Mouse (Mus musculus) embryo, embryonic 11.5 days (tissue): Measurements from ENCODE around the gene Lss.

Source experiments
- DNase-seq: peaks from one replicate; pipeline ENCODE4 v3.0.0-alpha.2; 2012; ENCODE audit warnings: low read depth, low spot score

Gene Lss

GRCm38 (mm10) chr10:76561972-76562371 is 30.6 kb downstream of the Lss start, which contains the start of gene Spatc1l:
TSS of gene Spatc1l (plus strand) at chr10:76562272.
- no peak for DNase-seq

GRCm38 (mm10) chr10:76569996-76570685 is 38.8 kb downstream of the Lss start:
- no peak for DNase-seq

GRCm38 (mm10) chr10:76571070-76571469 is 39.7 kb downstream of the Lss start:
- no peak for DNase-seq

GRCm38 (mm10) chr10:76572151-76572550 is 40.8 kb downstream of the Lss start:
- no peak for DNase-seq

GRCm38 (mm10) chr10:76575374-76575773 is 44.0 kb downstream of the Lss start, which contains the start of gene Ftcd:
TSS of gene Ftcd (plus strand) at chr10:76575648.
- no peak for DNase-seq

GRCm38 (mm10) chr10:76576920-76577319 is 45.5 kb downstream of the Lss start:
- DNase-seq = no peak

GRCm38 (mm10) chr10:76584138-76584537 is 52.8 kb downstream of the Lss start:
- no peak for DNase-seq

GRCm38 (mm10) chr10:76586190-76586589 is 54.8 kb downstream of the Lss start:
- DNase-seq = no peak

- DNase-seq = no peak
Observed at GRCm38 (mm10) chr10:76590197-76590596, 58.8 kb downstream of the Lss start.

GRCm38 (mm10) chr10:76596338-76596737 is 65.0 kb downstream of the Lss start:
- no peak for DNase-seq

- no peak for DNase-seq
Observed at GRCm38 (mm10) chr10:76602690-76603089, 71.3 kb downstream of the Lss start.
